Comparison of ENCODE assay signal across 24 mouse cellular contexts in the genomic region with DNA sequence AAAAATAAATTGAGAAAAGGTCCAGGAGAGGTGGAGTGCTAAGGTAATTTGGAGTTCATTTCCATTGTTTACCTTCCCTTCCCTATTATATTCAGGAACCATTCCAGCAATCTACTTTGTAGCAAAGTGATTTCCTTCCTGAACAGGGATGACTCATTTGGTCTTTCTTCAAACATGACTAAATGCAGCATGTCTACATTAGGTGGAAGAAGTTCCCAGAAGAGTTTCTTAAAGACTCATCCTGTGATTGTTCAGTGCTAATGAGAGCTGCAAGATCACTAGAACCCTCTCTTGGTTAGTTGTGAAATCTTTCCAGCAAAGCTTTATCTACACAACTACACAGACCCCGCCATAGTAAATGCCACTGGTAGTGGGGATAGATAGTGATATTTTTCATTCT. TPM values are rescaled to one million over a fixed set of nuclear protein-coding genes. Genes with fewer than 3 reads are reported as not detected.
DNase-seq lines count a peak whose midpoint lies in the region; ATAC-seq and TF ChIP-seq lines count a peak whose summit lies in the region.
"Had no signal": no experiment of that assay in that cellular context is flagged by ENCODE, and none has a peak within 500 bp of the region (broad histone marks: within the 10 kb centered on the region; RNA-seq: fewer than 3 reads in every experiment).

No protein-coding gene starts in this region.

- H3K9ac ChIP-seq in lung, embryonic 15.5 days: no peak overlapping the region
- H3K9ac ChIP-seq in lung, postnatal 0 days (replicated peaks; ENCODE audit: low read depth): no peak overlapping the region
- H3K9ac ChIP-seq: embryonic facial prominence, embryonic 12.5 days; forebrain, embryonic 13.5 days; forebrain, embryonic 15.5 days; forebrain, postnatal 0 days had no signal

- no peak overlapping the region for H3K4me2 ChIP-seq in lung, embryonic 15.5 days
- no peak overlapping the region for H3K4me2 ChIP-seq in lung, postnatal 0 days (replicated peaks; ENCODE audit: low read depth, low read length)
- H3K4me2 ChIP-seq: embryonic facial prominence, embryonic 12.5 days; forebrain, embryonic 13.5 days; forebrain, embryonic 15.5 days had no signal

- DNase-seq in lung, postnatal 25 days (ENCODE audit: low spot score): no peak
- DNase-seq in lung, postnatal 0 days (ENCODE audit: low spot score): peak; percentile 47
- DNase-seq in lung, postnatal 10 days: no peak
- DNase-seq in NIH3T3 (ENCODE audit: low read depth): peak; percentile 27
- no peak for DNase-seq in kidney, postnatal 36 days
- DNase-seq: adrenal gland, adult 8-10 months; adrenal gland, postnatal 14 days; adrenal gland, postnatal 36 days; B cell, adult 2 months; cerebellum, adult 11-12 months; cerebellum, adult 2 months; cerebellum, adult 9-10 months; cerebellum, postnatal 10 days; cerebellum, postnatal 25 days; forebrain, postnatal 0 days had no signal

- no peaks in the 10 kb centered on the region for H3K36me3 ChIP-seq in lung, embryonic 15.5 days
- no peaks in the 10 kb centered on the region for H3K36me3 ChIP-seq in lung, postnatal 0 days (ENCODE audit: insufficient read depth, low read length)
- H3K36me3 ChIP-seq: embryonic facial prominence, embryonic 10.5 days; embryonic facial prominence, embryonic 12.5 days; forebrain, embryonic 15.5 days; G1E had no signal

- no peak for TF ChIP-seq CTCF in lung, postnatal 0 days (IDR thresholded peaks at IDR 0.05)

- no peaks in the 10 kb centered on the region for H3K9me3 ChIP-seq in lung, embryonic 15.5 days
- no peaks in the 10 kb centered on the region for H3K9me3 ChIP-seq in lung, postnatal 0 days (ENCODE audit: low read length)
- H3K9me3 ChIP-seq: embryonic facial prominence, embryonic 10.5 days; embryonic facial prominence, embryonic 12.5 days; forebrain, embryonic 13.5 days; forebrain, embryonic 15.5 days had no signal

- no peaks in the 10 kb centered on the region for H3K27me3 ChIP-seq in lung, embryonic 15.5 days
- H3K27me3 ChIP-seq in lung, postnatal 0 days (replicated peaks; ENCODE audit: insufficient read depth, low read length): no peaks in the 10 kb centered on the region
- H3K27me3 ChIP-seq: CH12.LX; embryonic facial prominence, embryonic 12.5 days; forebrain, embryonic 13.5 days; forebrain, embryonic 15.5 days had no signal

- peak; percentile 88 for TF ChIP-seq EP300 in lung, postnatal 0 days (IDR thresholded peaks at IDR 0.05)

- ATAC-seq in lung, embryonic 15.5 days (ENCODE audit: borderline replicate concordance, extremely low read depth, low FRiP score, low TSS enrichment): no peak
- ATAC-seq in lung, postnatal 0 days: peak; percentile 44
- ATAC-seq: activated CD4-positive, CD25-positive, alpha-beta regulatory T cell, adult 4 months; CD4-positive, CD25-positive, alpha-beta regulatory T cell, adult 4 months; forebrain, embryonic 13.5 days; forebrain, embryonic 15.5 days; forebrain, postnatal 0 days had no signal

- H3K4me1 ChIP-seq in lung, embryonic 15.5 days: no peaks in the 10 kb centered on the region
- no peaks in the 10 kb centered on the region for H3K4me1 ChIP-seq in lung, postnatal 0 days (ENCODE audit: insufficient read depth, low read depth, low read length)
- H3K4me1 ChIP-seq: embryonic facial prominence, embryonic 10.5 days; embryonic facial prominence, embryonic 12.5 days; forebrain, embryonic 15.5 days had no signal

- H3K4me3 ChIP-seq in lung, embryonic 15.5 days: no peak overlapping the region
- H3K4me3 ChIP-seq in lung, postnatal 0 days (ENCODE audit: low read depth, low read length): no peak overlapping the region
- H3K4me3 ChIP-seq: embryonic facial prominence, embryonic 10.5 days; embryonic facial prominence, embryonic 12.5 days; forebrain, embryonic 13.5 days; forebrain, embryonic 15.5 days had no signal

- 0 out of 2 replicates have a peak overlapping the region, but pooled peaks have one; percentile 2 for H3K27ac ChIP-seq in lung, embryonic 15.5 days
- H3K27ac ChIP-seq in lung, postnatal 0 days (ENCODE audit: low read length): no peak overlapping the region
- H3K27ac ChIP-seq: embryonic facial prominence, embryonic 10.5 days; embryonic facial prominence, embryonic 12.5 days; forebrain, embryonic 13.5 days; forebrain, embryonic 15.5 days had no signal

- 82% methylated on average over 1 of the region's 1 CpGs for WGBS in lung, embryonic 15.5 days
- 60% methylated on average over 1 of the region's 1 CpGs for WGBS in lung, postnatal 0 days

RNA-seq across cellular contexts. Expression of a gene that starts 22.7 kb away (rescaled TPM):
- polyA plus RNA-seq in lung, embryonic 15.5 days (2015; fragmentation: Nextera tagmentation; extraction: Ambion mirVana): 6.2 and 6.5 TPM in 2 replicates
- 4.6 and 5.0 TPM in 2 replicates for polyA plus RNA-seq in lung, postnatal 0 days (2015; fragmentation: Nextera tagmentation; extraction: Ambion mirVana)
- polyA plus RNA-seq: activated CD4-positive, CD25-positive, alpha-beta regulatory T cell, adult 4 months; CD4-positive, CD25-positive, alpha-beta regulatory T cell, adult 4 months; G1E had no signal

Comparison
In these comparisons a context has a peak if more than half of its experiments do, and no peak if none do; other contexts are left out.
1. DNase-seq: peak in lung, postnatal 0 days (single experiment) and NIH3T3 (single experiment); none in lung, postnatal 25 days (single experiment), lung, postnatal 10 days (single experiment) and kidney, postnatal 36 days (0 of 2).